Mouse (Mus musculus): ENCODE data around the gene Ppfibp2. TPM values are rescaled to one million over a fixed set of nuclear protein-coding genes. Genes with fewer than 3 reads are reported as not detected.

Ppfibp2 gene
- polyA plus RNA-seq, 1 experiment from 2014 or later, result 15.9 TPM

- WGBS, result 8% methylated on average over 4 of the region's 4 CpGs
- H3K4me3 ChIP-seq, result peak overlapping the region; percentile 50
- H3K9me3 ChIP-seq, result no peaks in the 10 kb centered on the region
- H3K27me3 ChIP-seq, result no peaks in the 10 kb centered on the region
- peak; percentile 12; the same call in 1 of the 2 replicates for ATAC-seq (ENCODE audit: insufficient number of reproducible peaks, insufficient read depth, low FRiP score, low TSS enrichment)
- peaks cover 65% of the 10 kb centered on the region for H3K4me1 ChIP-seq
- peak overlapping the region; percentile 72 for H3K4me2 ChIP-seq (replicated peaks)
- H3K27ac ChIP-seq, result peak overlapping the region; percentile 97
- no peaks in the 10 kb centered on the region for H3K36me3 ChIP-seq
- H3K9ac ChIP-seq, result peak overlapping the region; percentile 65
Measured at GRCm38 (mm10) chr7:107665221-107665585, 70.2 kb downstream of the Ppfibp2 start.

- Histone ChIP-seq H3K4me2 (replicated peaks) (peak overlapping the region; percentile 72), H3K4me1 (peaks cover 65% of the 10 kb centered on the region)
- ATAC-seq (ENCODE audit: insufficient number of reproducible peaks, insufficient read depth, low FRiP score, low TSS enrichment), result peak; percentile 22; the same call in 1 of the 2 replicates
Measured at GRCm38 (mm10) chr7:107665586-107666261, 70.7 kb downstream of the Ppfibp2 start.

GRCm38 (mm10) chr7:107666262-107666902 lies 71.4 kb downstream of the Ppfibp2 start:
- H3K4me1 ChIP-seq, result peaks cover 64% of the 10 kb centered on the region
- 19% methylated on average over 13 of the region's 13 CpGs for WGBS
- H3K36me3 ChIP-seq, result peaks cover 3% of the 10 kb centered on the region; the same call in 1 of the 2 replicates
- H3K27me3 ChIP-seq, result no peaks in the 10 kb centered on the region
- no peak for ATAC-seq (ENCODE audit: insufficient number of reproducible peaks, insufficient read depth, low FRiP score, low TSS enrichment)
- peak overlapping the region; percentile 65 for H3K9ac ChIP-seq
- H3K4me2 ChIP-seq (replicated peaks), result peak overlapping the region; percentile 72
- H3K4me3 ChIP-seq, result peak overlapping the region; percentile 50
- H3K9me3 ChIP-seq, result no peaks in the 10 kb centered on the region
- peak overlapping the region; percentile 97 for H3K27ac ChIP-seq

More at GRCm38 (mm10) chr7:107665586-107666261, 70.7 kb downstream of the Ppfibp2 start:
- WGBS, result 7% methylated on average over 9 of the region's 9 CpGs
- Histone ChIP-seq H3K9me3 (no peaks in the 10 kb centered on the region), H3K27ac (peak overlapping the region; percentile 97), H3K9ac (peak overlapping the region; percentile 65), H3K4me3 (peak overlapping the region; percentile 50), H3K36me3 (peaks cover 3% of the 10 kb centered on the region; the same call in 1 of the 2 replicates), H3K27me3 (no peaks in the 10 kb centered on the region)

GRCm38 (mm10) chr7:107668514-107668913 lies 73.5 kb downstream of the Ppfibp2 start:
- no peak overlapping the region for H3K4me3 ChIP-seq
- H3K27ac ChIP-seq, result no peak overlapping the region
- H3K36me3 ChIP-seq, result peaks cover 3% of the 10 kb centered on the region; the same call in 1 of the 2 replicates
- H3K9me3 ChIP-seq, result no peaks in the 10 kb centered on the region
- H3K9ac ChIP-seq, result no peak overlapping the region
- ATAC-seq (ENCODE audit: insufficient number of reproducible peaks, insufficient read depth, low FRiP score, low TSS enrichment), result no peak
- H3K4me1 ChIP-seq, result peaks cover 45% of the 10 kb centered on the region
- H3K27me3 ChIP-seq, result no peaks in the 10 kb centered on the region
- WGBS, result 79% methylated on average over 5 of the region's 5 CpGs
- H3K4me2 ChIP-seq (replicated peaks), result no peak overlapping the region

GRCm38 (mm10) chr7:107675224-107675623 lies 80.2 kb downstream of the Ppfibp2 start:
- Histone ChIP-seq H3K27ac (no peak overlapping the region), H3K4me1 (peaks cover 11% of the 10 kb centered on the region; the same call in 1 of the 2 replicates), H3K36me3 (peaks cover 3% of the 10 kb centered on the region; the same call in 1 of the 2 replicates), H3K9ac (no peak overlapping the region), H3K27me3 (no peaks in the 10 kb centered on the region), H3K9me3 (no peaks in the 10 kb centered on the region), H3K4me3 (no peak overlapping the region), H3K4me2 (replicated peaks) (no peak overlapping the region)
- no peak for ATAC-seq (ENCODE audit: insufficient number of reproducible peaks, insufficient read depth, low FRiP score, low TSS enrichment)
- 53% methylated on average over 3 of the region's 3 CpGs for WGBS

GRCm38 (mm10) chr7:107680151-107680852 lies 85.3 kb downstream of the Ppfibp2 start:
- Histone ChIP-seq H3K4me3 (no peak overlapping the region), H3K9me3 (no peaks in the 10 kb centered on the region), H3K4me1 (peaks cover 4% of the 10 kb centered on the region; the same call in 1 of the 2 replicates), H3K4me2 (replicated peaks) (no peak overlapping the region), H3K36me3 (peaks cover 11% of the 10 kb centered on the region; the same call in 1 of the 2 replicates), H3K9ac (no peak overlapping the region), H3K27ac (no peak overlapping the region), H3K27me3 (no peaks in the 10 kb centered on the region)
- WGBS, result 47% methylated on average over 6 of the region's 6 CpGs
- ATAC-seq (ENCODE audit: insufficient number of reproducible peaks, insufficient read depth, low FRiP score, low TSS enrichment), result no peak

- H3K4me1 ChIP-seq, result no peaks in the 10 kb centered on the region
- H3K36me3 ChIP-seq, result peaks cover 11% of the 10 kb centered on the region
- H3K4me3 ChIP-seq, result no peak overlapping the region
- H3K9me3 ChIP-seq, result no peaks in the 10 kb centered on the region
- ATAC-seq (ENCODE audit: insufficient number of reproducible peaks, insufficient read depth, low FRiP score, low TSS enrichment), result no peak
- WGBS, result 87% methylated on average over 2 of the region's 2 CpGs
- no peaks in the 10 kb centered on the region for H3K27me3 ChIP-seq
- H3K27ac ChIP-seq, result no peak overlapping the region
- no peak overlapping the region for H3K9ac ChIP-seq
- H3K4me2 ChIP-seq (replicated peaks), result no peak overlapping the region
Measured at GRCm38 (mm10) chr7:107681306-107681705, 86.3 kb downstream of the Ppfibp2 start.

- Histone ChIP-seq H3K9me3 (no peaks in the 10 kb centered on the region), H3K36me3 (peaks cover 11% of the 10 kb centered on the region), H3K27ac (no peak overlapping the region), H3K4me1 (no peaks in the 10 kb centered on the region), H3K4me3 (no peak overlapping the region), H3K9ac (no peak overlapping the region), H3K27me3 (no peaks in the 10 kb centered on the region), H3K4me2 (replicated peaks) (no peak overlapping the region)
- WGBS, result 84% methylated on average over 4 of the region's 4 CpGs
- no peak for ATAC-seq (ENCODE audit: insufficient number of reproducible peaks, insufficient read depth, low FRiP score, low TSS enrichment)
Measured at GRCm38 (mm10) chr7:107683162-107683561, 88.2 kb downstream of the Ppfibp2 start.

- H3K27ac ChIP-seq, result no peak overlapping the region
- 86% methylated on average over 3 of the region's 3 CpGs for WGBS
- no peak for ATAC-seq (ENCODE audit: insufficient number of reproducible peaks, insufficient read depth, low FRiP score, low TSS enrichment)
- H3K36me3 ChIP-seq, result peaks cover 11% of the 10 kb centered on the region
- H3K9ac ChIP-seq, result no peak overlapping the region
- no peak overlapping the region for H3K4me3 ChIP-seq
- H3K4me2 ChIP-seq (replicated peaks), result no peak overlapping the region
- H3K4me1 ChIP-seq, result no peaks in the 10 kb centered on the region
- H3K9me3 ChIP-seq, result no peaks in the 10 kb centered on the region
- no peaks in the 10 kb centered on the region for H3K27me3 ChIP-seq
Measured at GRCm38 (mm10) chr7:107683622-107684021, 88.6 kb downstream of the Ppfibp2 start.

- Histone ChIP-seq H3K9me3 (no peaks in the 10 kb centered on the region), H3K4me2 (replicated peaks) (no peak overlapping the region), H3K36me3 (peaks cover 11% of the 10 kb centered on the region), H3K4me3 (no peak overlapping the region), H3K4me1 (peaks cover 8% of the 10 kb centered on the region), H3K27ac (no peak overlapping the region), H3K9ac (no peak overlapping the region), H3K27me3 (no peaks in the 10 kb centered on the region)
- no peak for ATAC-seq (ENCODE audit: insufficient number of reproducible peaks, insufficient read depth, low FRiP score, low TSS enrichment)
- 64% methylated on average over 8 of the region's 8 CpGs for WGBS
Measured at GRCm38 (mm10) chr7:107685238-107685954, 90.4 kb downstream of the Ppfibp2 start.

GRCm38 (mm10) chr7:107685955-107686285 lies 90.9 kb downstream of the Ppfibp2 start:
- Histone ChIP-seq H3K9me3 (no peaks in the 10 kb centered on the region), H3K27ac (no peak overlapping the region), H3K4me3 (no peak overlapping the region), H3K4me2 (replicated peaks) (no peak overlapping the region), H3K9ac (no peak overlapping the region), H3K4me1 (peaks cover 12% of the 10 kb centered on the region), H3K36me3 (peaks cover 11% of the 10 kb centered on the region), H3K27me3 (no peaks in the 10 kb centered on the region)
- 84% methylated on average over 7 of the region's 7 CpGs for WGBS
- ATAC-seq (ENCODE audit: insufficient number of reproducible peaks, insufficient read depth, low FRiP score, low TSS enrichment), result no peak

All from embryonic facial prominence, embryonic 12.5 days (tissue).